Mouse (Mus musculus): ENCODE measurements around the gene Fmnl2.
A peak's percentile ranks its signal among the peaks of the same experiment; 100 is the strongest.

Fmnl2 gene

GRCm38 (mm10) chr2:52987637-52988295 is 130.1 kb downstream of the Fmnl2 start:
- no peak for DNase-seq

GRCm38 (mm10) chr2:52989316-52989715 is 131.7 kb downstream of the Fmnl2 start:
- no peak for DNase-seq

GRCm38 (mm10) chr2:52990874-52991687 is 133.4 kb downstream of the Fmnl2 start:
- DNase-seq = no peak

GRCm38 (mm10) chr2:52991688-52992194 is 134.1 kb downstream of the Fmnl2 start:
- no peak for DNase-seq

GRCm38 (mm10) chr2:52993241-52993640 is 135.6 kb downstream of the Fmnl2 start:
- no peak for DNase-seq

- DNase-seq = no peak
Measured at GRCm38 (mm10) chr2:52994526-52994925, 136.9 kb downstream of the Fmnl2 start.

- no peak for DNase-seq
Measured at GRCm38 (mm10) chr2:52997955-52998750, 140.5 kb downstream of the Fmnl2 start.

GRCm38 (mm10) chr2:52999524-52999969 is 141.9 kb downstream of the Fmnl2 start:
- no peak for DNase-seq

GRCm38 (mm10) chr2:53000446-53000845 is 142.8 kb downstream of the Fmnl2 start:
- DNase-seq = no peak

GRCm38 (mm10) chr2:53006161-53006560 is 148.5 kb downstream of the Fmnl2 start:
- DNase-seq = no peak

GRCm38 (mm10) chr2:53007142-53007541 is 149.5 kb downstream of the Fmnl2 start:
- peak; percentile 55 for DNase-seq

GRCm38 (mm10) chr2:53013051-53013450 is 155.4 kb downstream of the Fmnl2 start:
- no peak for DNase-seq

GRCm38 (mm10) chr2:53014451-53014850 is 156.8 kb downstream of the Fmnl2 start:
- DNase-seq = no peak

- DNase-seq = no peak
Measured at GRCm38 (mm10) chr2:53022982-53023381, 165.3 kb downstream of the Fmnl2 start.

- no peak for DNase-seq
Measured at GRCm38 (mm10) chr2:53026056-53026769, 168.6 kb downstream of the Fmnl2 start.

- no peak for DNase-seq
Measured at GRCm38 (mm10) chr2:53028868-53029267, 171.2 kb downstream of the Fmnl2 start.

- DNase-seq = peak; percentile 24
Measured at GRCm38 (mm10) chr2:53029716-53030431, 172.2 kb downstream of the Fmnl2 start.

- DNase-seq = no peak
Measured at GRCm38 (mm10) chr2:53030432-53030826, 172.8 kb downstream of the Fmnl2 start.

GRCm38 (mm10) chr2:53038253-53038652 is 180.6 kb downstream of the Fmnl2 start:
- DNase-seq = no peak

GRCm38 (mm10) chr2:53038737-53039136 is 181.1 kb downstream of the Fmnl2 start:
- no peak for DNase-seq

- no peak for DNase-seq
Measured at GRCm38 (mm10) chr2:53047031-53047430, 189.4 kb downstream of the Fmnl2 start.

Measured in right cerebral cortex, adult 18-20 months (tissue).